Mouse (Mus musculus): ENCODE measurements around the gene Plekhg6. TPM values are rescaled to one million over a fixed set of nuclear protein-coding genes. Genes with fewer than 3 reads are reported as not detected.

The Plekhg6 gene
- 0.66 TPM for polyA plus RNA-seq (2014; fragmentation: Illumina TruSeq; extraction: RNeasy Lipid Tissue Mini Kit (QIAGEN cat#74804); ENCODE audit: low read depth, low replicate concordance)

DNA sequence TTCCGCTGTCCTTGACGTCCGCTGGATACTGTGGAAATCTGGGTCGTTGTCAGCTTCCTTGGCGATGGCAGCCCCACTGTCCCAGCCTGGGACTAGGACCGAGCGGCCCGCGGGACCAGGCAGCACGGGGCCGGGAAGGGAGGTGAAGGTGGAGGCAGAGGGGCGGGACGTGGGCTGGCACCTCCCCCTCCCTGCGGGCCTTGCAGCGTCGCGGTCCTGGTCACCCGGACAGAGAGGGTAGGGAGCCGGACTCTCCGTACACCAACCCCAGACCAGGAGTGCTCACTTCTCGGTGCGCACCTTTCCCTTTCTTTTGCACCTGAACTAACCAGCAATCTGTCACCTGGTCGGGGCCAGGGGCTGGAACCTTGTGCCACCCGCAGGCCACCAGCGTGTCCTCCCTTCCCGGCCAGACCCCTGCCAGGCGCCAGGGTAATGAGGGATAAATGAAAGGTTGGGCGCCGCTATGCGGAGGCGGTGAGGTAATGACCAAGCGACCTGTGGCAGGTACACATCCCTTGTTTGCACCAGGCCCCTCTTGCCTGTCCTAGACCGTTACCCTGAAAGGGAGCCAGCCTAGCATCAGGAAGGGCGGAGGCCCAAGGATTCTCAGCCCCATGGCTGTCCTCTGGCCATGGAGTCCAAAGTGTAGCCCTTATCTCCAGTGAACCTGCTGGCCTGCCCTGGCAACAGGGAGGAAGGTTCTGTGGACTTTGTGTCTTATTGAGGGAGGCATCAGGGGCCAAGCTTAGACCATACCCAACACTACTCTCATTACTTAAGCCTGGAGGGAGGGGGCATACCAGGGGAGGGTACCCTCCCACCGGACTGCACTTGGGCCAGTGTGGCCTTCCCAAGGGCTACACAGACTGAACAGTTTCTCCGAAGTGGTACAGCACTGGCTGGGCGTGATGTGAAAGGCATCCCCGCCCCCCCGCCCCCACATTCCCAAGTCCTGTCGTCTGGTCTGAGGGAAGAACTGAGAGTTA, at the start of gene Plekhg6:
Gene Plekhg6, minus strand, starts transcription at position 422 of the 989 bp plus-strand sequence.

DNA sequence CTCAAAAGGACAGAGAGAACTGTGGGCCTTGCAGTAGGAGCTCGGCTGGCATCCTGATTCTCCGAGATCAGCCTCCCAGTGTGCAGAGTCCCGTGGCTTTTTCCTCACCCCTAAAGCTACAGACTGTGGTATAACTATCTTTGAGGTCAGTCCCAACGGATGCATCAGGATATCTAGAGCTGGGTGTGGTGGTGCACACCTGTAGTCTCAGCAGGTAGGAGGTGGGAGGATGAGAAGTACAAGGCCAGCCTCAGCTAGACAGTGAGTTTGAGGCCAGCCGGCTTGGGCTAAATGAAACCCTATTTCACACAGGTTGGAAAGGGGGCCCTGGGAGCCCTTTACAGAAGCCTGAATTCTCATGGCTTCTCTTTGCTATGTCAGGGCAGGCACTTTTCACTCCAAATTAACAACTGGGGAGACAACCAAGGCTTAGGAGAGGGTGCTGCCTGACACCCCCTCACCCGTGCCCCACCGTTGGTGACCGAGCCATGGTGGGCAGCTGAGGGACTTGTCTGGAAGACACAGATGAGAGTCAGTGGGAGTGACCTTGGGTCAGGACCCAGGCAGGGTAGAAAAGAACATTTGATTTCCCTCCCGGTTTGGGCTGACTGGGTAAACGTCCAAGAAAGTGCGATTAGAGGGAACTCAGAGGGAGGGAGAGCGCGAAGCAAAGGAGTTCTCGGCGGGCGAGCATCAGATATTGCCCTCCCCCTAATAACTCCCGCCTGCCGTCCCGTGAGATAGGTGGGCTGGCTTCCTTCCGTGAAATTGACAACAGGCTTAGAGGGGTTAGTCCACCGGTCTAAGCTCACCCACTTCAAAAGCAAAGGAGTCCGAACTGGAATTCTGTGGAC, 31.6 kb downstream of the Plekhg6 start, which contains the start of gene Tnfrsf1a:
Gene Tnfrsf1a, plus strand, starts transcription at position 642 of the 854 bp plus-strand sequence.

DNA sequence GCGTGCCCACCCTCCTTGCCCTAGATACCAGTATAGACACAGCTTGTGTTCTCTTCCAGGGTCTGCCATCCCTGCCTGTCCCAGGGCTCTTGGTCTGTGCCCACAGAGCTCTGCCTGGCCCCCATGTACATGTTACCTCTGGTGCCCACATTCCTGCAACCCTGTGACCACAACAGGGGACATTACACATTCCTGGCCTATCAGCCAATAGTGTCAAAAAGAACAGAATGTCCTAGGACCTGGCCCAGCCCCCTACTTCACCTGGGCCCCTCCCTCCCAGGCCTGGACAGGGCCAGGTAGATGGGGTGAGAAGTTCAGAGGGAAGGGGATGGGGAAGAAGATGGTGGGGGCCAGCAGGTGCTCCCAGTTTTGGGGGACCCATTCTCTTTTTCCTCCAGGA, 60.3 kb downstream of the Plekhg6 start, which contains the start of gene Scnn1a:
Gene Scnn1a, plus strand, starts transcription at position 337 of the 400 bp plus-strand sequence.

DNA sequence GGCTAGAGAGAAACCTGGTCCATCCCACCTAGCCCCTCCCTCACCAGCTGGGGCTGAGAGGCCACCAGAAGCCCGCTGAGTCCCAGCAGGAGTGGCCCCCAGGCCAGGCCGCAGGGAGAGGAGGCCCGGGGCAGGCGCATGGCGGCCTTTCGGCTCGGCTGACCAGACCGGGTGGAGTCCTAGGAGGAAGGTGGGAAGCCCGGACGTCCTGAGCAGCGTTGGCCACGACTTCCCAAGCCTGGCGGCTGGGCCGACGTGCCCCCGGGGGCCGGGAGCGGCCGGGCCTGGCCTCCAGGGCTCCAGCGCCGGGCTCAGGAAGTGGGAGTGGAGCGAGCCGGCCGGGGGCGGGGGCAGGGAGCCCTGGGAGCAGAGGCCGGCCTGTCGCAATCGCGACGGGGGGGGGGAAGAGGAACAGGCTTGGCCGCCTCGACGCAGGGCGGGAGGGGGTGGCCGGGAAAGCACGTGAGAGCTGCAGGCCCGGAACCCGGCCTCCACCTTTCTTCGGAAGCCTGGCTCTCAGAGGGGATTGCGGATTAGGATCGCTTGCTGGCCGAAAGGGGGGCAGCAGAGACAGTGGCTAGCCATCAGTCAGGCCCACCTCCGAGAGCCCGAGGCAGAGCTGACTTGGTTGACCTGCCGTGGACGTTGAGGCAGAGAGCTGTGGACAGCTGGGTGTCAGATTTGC, 66.9 kb downstream of the Plekhg6 start, which contains the start of gene Ltbr:
Gene Ltbr, minus strand, starts transcription at position 340 of the 685 bp plus-strand sequence.

Other genes starting within 250 kb of the Plekhg6 start
- gene Nop2, start 248.9 kb downstream of the Plekhg6 start, polyA plus RNA-seq (2014; fragmentation: Illumina TruSeq; extraction: RNeasy Lipid Tissue Mini Kit (QIAGEN cat#74804); ENCODE audit: low read depth, low replicate concordance), result 1.4 TPM
- 1.6 TPM for gene Iffo1, start 235.6 kb downstream of the Plekhg6 start, polyA plus RNA-seq (2014; fragmentation: Illumina TruSeq; extraction: RNeasy Lipid Tissue Mini Kit (QIAGEN cat#74804); ENCODE audit: low read depth, low replicate concordance)
- gene Gapdh, start 214.3 kb downstream of the Plekhg6 start, polyA plus RNA-seq (2014; fragmentation: Illumina TruSeq; extraction: RNeasy Lipid Tissue Mini Kit (QIAGEN cat#74804); ENCODE audit: low read depth, low replicate concordance), result 73.5 TPM
- 5.5 TPM for gene Ncapd2, start 189.1 kb downstream of the Plekhg6 start, polyA plus RNA-seq (2014; fragmentation: Illumina TruSeq; extraction: RNeasy Lipid Tissue Mini Kit (QIAGEN cat#74804); ENCODE audit: low read depth, low replicate concordance)
- 111 TPM for gene Mrpl51, start 189.0 kb downstream of the Plekhg6 start, polyA plus RNA-seq (2014; fragmentation: Illumina TruSeq; extraction: RNeasy Lipid Tissue Mini Kit (QIAGEN cat#74804); ENCODE audit: low read depth, low replicate concordance)
- gene Vamp1, start 165.2 kb downstream of the Plekhg6 start, polyA plus RNA-seq (2014; fragmentation: Illumina TruSeq; extraction: RNeasy Lipid Tissue Mini Kit (QIAGEN cat#74804); ENCODE audit: low read depth, low replicate concordance), result 16.1 TPM
- gene Tapbpl, start 148.9 kb downstream of the Plekhg6 start, polyA plus RNA-seq (2014; fragmentation: Illumina TruSeq; extraction: RNeasy Lipid Tissue Mini Kit (QIAGEN cat#74804); ENCODE audit: low read depth, low replicate concordance), result 9.3 TPM
- gene Cd27, start 143.8 kb downstream of the Plekhg6 start, polyA plus RNA-seq (2014; fragmentation: Illumina TruSeq; extraction: RNeasy Lipid Tissue Mini Kit (QIAGEN cat#74804); ENCODE audit: low read depth, low replicate concordance), result not detected
- not detected for gene Tuba3a, start 94.8 kb downstream of the Plekhg6 start, polyA plus RNA-seq (2014; fragmentation: Illumina TruSeq; extraction: RNeasy Lipid Tissue Mini Kit (QIAGEN cat#74804); ENCODE audit: low read depth, low replicate concordance)
- 0.95 TPM for gene Ltbr, start 66.9 kb downstream of the Plekhg6 start, polyA plus RNA-seq (2014; fragmentation: Illumina TruSeq; extraction: RNeasy Lipid Tissue Mini Kit (QIAGEN cat#74804); ENCODE audit: low read depth, low replicate concordance)
- 22.6 TPM for gene Scnn1a, start 60.1 kb downstream of the Plekhg6 start, polyA plus RNA-seq (2014; fragmentation: Illumina TruSeq; extraction: RNeasy Lipid Tissue Mini Kit (QIAGEN cat#74804); ENCODE audit: low read depth, low replicate concordance)
- gene Tnfrsf1a, start 31.4 kb downstream of the Plekhg6 start, polyA plus RNA-seq (2014; fragmentation: Illumina TruSeq; extraction: RNeasy Lipid Tissue Mini Kit (QIAGEN cat#74804); ENCODE audit: low read depth, low replicate concordance), result 5.8 TPM
- gene Cd9, start 114.0 kb upstream of the Plekhg6 start, polyA plus RNA-seq (2014; fragmentation: Illumina TruSeq; extraction: RNeasy Lipid Tissue Mini Kit (QIAGEN cat#74804); ENCODE audit: low read depth, low replicate concordance), result 721 TPM
- gene Vwf, start 166.0 kb upstream of the Plekhg6 start, polyA plus RNA-seq (2014; fragmentation: Illumina TruSeq; extraction: RNeasy Lipid Tissue Mini Kit (QIAGEN cat#74804); ENCODE audit: low read depth, low replicate concordance), result 0.95 TPM

All from sigmoid colon, adult 10 weeks (tissue).